Mouse (Mus musculus) MEL (cell line): ENCODE results near the gene Phf21a. TPM values are rescaled to one million over a fixed set of nuclear protein-coding genes. Genes with fewer than 3 reads are reported as not detected.

Experiments
- DNase-seq: peaks from one replicate; pipeline ENCODE4 v3.0.0; 2011; ENCODE audit warnings: low read depth, low spot score
- H3K27ac ChIP-seq: 2 replicates; pipeline ENCODE4 v1.5.1; 2012; ENCODE audit warnings: low read depth, mild to moderate bottlenecking, control low read depth, low read length, moderate library complexity; ENCODE audit not compliant: control insufficient read depth
- H3K27me3 ChIP-seq, 2 experiments: fragments of 150-350 bp in 1 of 2; sonication (generic) in 1 of 2; 2 replicates each; pipeline ENCODE4 v1.6.1; 2012; ENCODE audit warnings: low read length in 2 of 2, mild to moderate bottlenecking in 2 of 2, improper control_type of control experiment in 1 of 2, moderate library complexity in 1 of 2; ENCODE audit not compliant: insufficient read depth in 2 of 2, control insufficient read depth in 1 of 2
- H3K36me3 ChIP-seq, 2 experiments: 2 replicates each; pipeline ENCODE4 v1.6.1; 2012 to 2014; ENCODE audit warnings: low read length in 2 of 2, improper control_type of control experiment in 1 of 2, inconsistent platforms in 1 of 2, mild to moderate bottlenecking in 1 of 2; ENCODE audit not compliant: insufficient read depth in 2 of 2, control insufficient read depth in 1 of 2
- H3K4me1 ChIP-seq, 2 experiments: fragments of 150-350 bp in 1 of 2; sonication (generic) in 1 of 2; 2 replicates each; pipeline ENCODE4 v1.6.1; 2012; ENCODE audit warnings: low read length in 2 of 2, improper control_type of control experiment in 1 of 2, mild to moderate bottlenecking in 1 of 2; ENCODE audit not compliant: insufficient read depth in 2 of 2, control insufficient read depth in 1 of 2
- H3K4me3 ChIP-seq, 2 experiments: fragments of 150-350 bp in 1 of 2; sonication (generic) in 1 of 2; 2 replicates each; pipeline ENCODE4 v1.5.1; 2012; ENCODE audit warnings: low read depth in 2 of 2, low read length in 2 of 2, mild to moderate bottlenecking in 2 of 2, moderate library complexity in 2 of 2, control low read depth in 1 of 2, improper control_type of control experiment in 1 of 2; ENCODE audit not compliant: control insufficient read depth in 1 of 2, insufficient read depth in 1 of 2
- H3K79me2 ChIP-seq: 2 replicates; pipeline ENCODE4 v1.6.1; 2012; ENCODE audit warnings: mild to moderate bottlenecking, low read length, moderate library complexity; ENCODE audit not compliant: control insufficient read depth, poor library complexity, insufficient read depth
- H3K9ac ChIP-seq: 2 replicates; pipeline ENCODE4 v1.6.1; 2012; ENCODE audit warnings: low read depth, mild to moderate bottlenecking, control low read depth, low read length, moderate library complexity; ENCODE audit not compliant: control insufficient read depth, poor library complexity, severe bottlenecking
- H3K9me3 ChIP-seq: fragments of 150-350 bp; sonication (generic); replicated peaks from 2 replicates; pipeline ENCODE4 v1.6.1; 2012; ENCODE audit warnings: mild to moderate bottlenecking, low read length, improper control_type of control experiment, moderate library complexity; ENCODE audit not compliant: insufficient read depth
- ELF1 ChIP-seq: IDR thresholded peaks from 2 replicates; pipeline ENCODE4 v1.6.1; 2014; ENCODE audit warnings: low read depth, mild to moderate bottlenecking, inconsistent platforms, low read length, improper control_type of control experiment, moderate library complexity
- GABPA ChIP-seq: IDR thresholded peaks from 2 replicates; pipeline ENCODE4 v1.6.1; 2012; ENCODE audit warnings: low read depth, mild to moderate bottlenecking, inconsistent platforms, low read length, improper control_type of control experiment, moderate library complexity
- GATA1 ChIP-seq: IDR thresholded peaks from 2 replicates; pipeline ENCODE4 v1.6.1; 2011; ENCODE audit warnings: low read depth, low read length, improper control_type of control experiment
- HCFC1 ChIP-seq: IDR thresholded peaks from 2 replicates; pipeline ENCODE4 v1.6.1; 2012; ENCODE audit warnings: low read depth, mild to moderate bottlenecking, inconsistent platforms, low read length, improper control_type of control experiment, moderate library complexity
- NELFE ChIP-seq: IDR thresholded peaks from 2 replicates; pipeline ENCODE4 v1.6.1; 2011; ENCODE audit warnings: low read depth, low read length, improper control_type of control experiment
- NRF1 ChIP-seq: IDR thresholded peaks from 2 replicates; pipeline ENCODE4 v1.6.1; 2014; ENCODE audit warnings: low read depth, mild to moderate bottlenecking, inconsistent platforms, low read length, improper control_type of control experiment, moderate library complexity; ENCODE audit not compliant: poor library complexity, insufficient read depth, severe bottlenecking
- POLR2A ChIP-seq, 2 experiments: IDR thresholded peaks; 2 replicates each; pipeline ENCODE4 v1.6.1; 2011 to 2012; ENCODE audit warnings: low read length in 2 of 2, mild to moderate bottlenecking in 2 of 2, control low read depth in 1 of 2, improper control_type of control experiment in 1 of 2, low read depth in 1 of 2, moderate library complexity in 1 of 2; ENCODE audit not compliant: control insufficient read depth in 1 of 2, insufficient read depth in 1 of 2, poor library complexity in 1 of 2
- TAL1 ChIP-seq: IDR thresholded peaks from 2 replicates; pipeline ENCODE4 v1.6.1; 2012; ENCODE audit warnings: mild to moderate bottlenecking, inconsistent platforms, low read length, moderate library complexity, mixed read lengths
- TBP ChIP-seq: IDR thresholded peaks from 2 replicates; pipeline ENCODE4 v1.8.0; 2011; ENCODE audit warnings: low read depth, low read length, improper control_type of control experiment
- USF1 ChIP-seq: IDR thresholded peaks from 2 replicates; pipeline ENCODE4 v1.6.1; 2014; ENCODE audit warnings: low read depth, mild to moderate bottlenecking, inconsistent platforms, low read length, improper control_type of control experiment, moderate library complexity
- ZC3H11A ChIP-seq: IDR thresholded peaks from 2 replicates; pipeline ENCODE4 v1.6.1; 2012; ENCODE audit warnings: low read depth, mild to moderate bottlenecking, inconsistent platforms, low read length, improper control_type of control experiment
- ZKSCAN1 ChIP-seq: IDR thresholded peaks from 2 replicates; pipeline ENCODE4 v1.6.1; 2012; ENCODE audit warnings: low read depth, mild to moderate bottlenecking, inconsistent platforms, low read length, improper control_type of control experiment, moderate library complexity
- polyA plus RNA-seq, 2 experiments: library from polyadenylated mRNA; stranded (reverse) in 1 of 2; unstranded in 1 of 2; fragments of >175 nt in 1 of 2; fragments of >200 nt in 1 of 2; gene quantifications; 2 replicates each; pipeline versions ENCODE4 v1.2.1 to v1.2.4; 2012; ENCODE audit warnings: low replicate concordance in 2 of 2, low read depth in 1 of 2; ENCODE audit not compliant: insufficient read length in 2 of 2, insufficient read depth in 1 of 2, missing spikeins in 1 of 2
- total RNA-seq: library from RNA; depleted of rRNA; stranded (reverse); fragments of 300-350 nt; gene quantifications from 2 replicates; pipeline ENCODE4 v1.2.3, GENCODE M21; 2012

The Phf21a gene
- total and polyA plus RNA-seq, 3 experiments, result 4.7 to 245 (median 15.6) TPM

DNA sequence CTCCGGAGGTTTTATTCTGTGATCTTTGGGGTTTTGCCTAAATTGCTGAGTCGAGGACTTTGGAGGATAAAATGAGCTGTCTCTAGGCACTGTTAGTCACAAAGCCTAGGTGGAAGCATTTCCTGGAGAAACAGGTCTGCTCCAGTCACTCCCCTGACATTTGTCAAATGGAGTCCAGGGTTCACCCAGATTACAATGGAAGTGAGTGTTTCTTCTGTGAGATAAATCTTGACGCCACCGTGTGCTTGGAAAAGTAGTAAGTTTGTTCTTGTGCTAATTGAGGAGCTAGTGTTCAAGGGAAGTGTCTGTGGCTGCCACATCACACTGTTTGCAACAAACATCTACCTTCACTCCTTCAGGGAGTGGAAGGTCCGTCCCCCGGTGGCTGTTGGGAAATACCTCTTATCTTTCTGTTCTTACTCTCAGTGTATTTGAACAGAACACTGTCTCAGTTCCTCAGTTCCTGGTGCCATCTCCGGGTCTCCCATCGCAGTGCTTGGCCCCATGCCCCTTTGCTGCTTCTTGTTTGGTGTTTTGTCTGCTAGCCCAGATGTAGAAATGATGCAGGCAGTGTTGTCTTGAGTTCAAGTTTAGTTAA, 78.2 kb downstream of the Phf21a start:
- Histone ChIP-seq H3K9me3 (no peaks in the 10 kb centered on the region), H3K4me3 (no peak overlapping the region), H3K4me1 (no peaks in the 10 kb centered on the region; a peak in 2 of 4 replicates), H3K27ac (no peak overlapping the region), H3K36me3 (peaks cover 0 to 2% of the 10 kb centered on the region in 2 experiments; a peak in 2 of 4 replicates), H3K27me3 (peaks cover 0 to 2% of the 10 kb centered on the region in 2 experiments; a peak in 1 of 4 replicates), H3K9ac (no peak overlapping the region), H3K79me2 (no peaks in the 10 kb centered on the region)
- no peak for TF ChIP-seq TBP
- no peak for TF ChIP-seq HCFC1
- no peak for TF ChIP-seq NELFE
- TF ChIP-seq POLR2A (IDR thresholded peaks at IDR 0.05; ENCODE audit: control insufficient read depth in 1 of 2, insufficient read depth in 1 of 2, low read depth in 1 of 2, low read length in 2 of 2, poor library complexity in 1 of 2), result no peak
- no peak for TF ChIP-seq GABPA
- TF ChIP-seq GATA1, result no peak
- DNase-seq, result no peak

DNA sequence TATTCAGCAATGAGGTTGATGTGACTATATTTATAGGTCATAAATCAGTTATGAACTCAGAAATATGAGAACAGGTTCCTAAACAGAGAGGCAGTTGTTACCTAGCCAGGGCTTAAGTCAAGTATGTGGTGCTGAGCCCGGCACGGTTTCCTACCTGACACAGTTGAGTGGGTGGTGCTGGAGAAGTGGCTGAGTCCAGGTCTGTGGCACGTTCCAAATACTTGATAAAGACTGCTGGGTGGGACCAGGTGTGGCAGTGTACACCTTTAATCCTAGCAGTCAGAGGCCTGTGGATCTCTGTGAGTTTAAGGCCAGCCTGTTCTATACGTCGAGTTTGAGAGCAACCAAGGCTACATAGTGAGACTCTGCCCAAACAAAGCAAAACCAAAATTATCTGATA, 79.4 kb downstream of the Phf21a start:
- Histone ChIP-seq H3K27ac (no peak overlapping the region), H3K79me2 (no peaks in the 10 kb centered on the region), H3K4me1 (no peaks in the 10 kb centered on the region; a peak in 2 of 4 replicates), H3K27me3 (peaks cover 0 to 2% of the 10 kb centered on the region in 2 experiments; a peak in 1 of 4 replicates), H3K9ac (no peak overlapping the region), H3K36me3 (peaks cover 0 to 2% of the 10 kb centered on the region in 2 experiments; a peak in 2 of 4 replicates), H3K4me3 (no peak overlapping the region), H3K9me3 (no peaks in the 10 kb centered on the region)
- no peak for DNase-seq
- no peak for TF ChIP-seq USF1
- TF ChIP-seq, all 39 proteins: peak for 0

DNA sequence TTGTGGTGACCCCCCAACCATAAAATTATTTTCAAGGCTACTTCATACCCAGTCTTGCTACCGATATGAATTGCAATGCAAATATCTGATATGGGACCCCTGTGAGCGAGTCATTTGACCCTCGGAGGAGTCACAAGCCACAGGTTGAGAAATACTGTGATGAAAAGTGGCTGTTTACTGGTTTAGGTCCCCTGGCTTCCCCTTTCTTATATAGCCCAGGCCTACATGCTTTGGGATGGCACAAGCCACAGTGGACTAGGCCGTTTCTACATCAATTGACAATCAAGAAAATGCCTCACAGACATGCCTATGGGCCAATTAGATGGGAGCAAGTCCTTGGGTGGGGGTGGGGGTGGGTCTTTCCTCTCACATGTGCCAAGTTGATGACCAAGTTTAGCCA, 80.3 kb downstream of the Phf21a start:
- Histone ChIP-seq H3K36me3 (peaks cover 0 to 2% of the 10 kb centered on the region in 2 experiments; a peak in 2 of 4 replicates), H3K9ac (no peak overlapping the region), H3K9me3 (no peaks in the 10 kb centered on the region), H3K4me3 (no peak overlapping the region), H3K27me3 (peaks cover 0 to 2% of the 10 kb centered on the region in 2 experiments; a peak in 1 of 4 replicates), H3K27ac (no peak overlapping the region)
- TF ChIP-seq ZKSCAN1 (no peak), TAL1 (no peak), NRF1 (no peak), POLR2A (IDR thresholded peaks at IDR 0.05; ENCODE audit: control insufficient read depth in 1 of 2, insufficient read depth in 1 of 2, low read depth in 1 of 2, low read length in 2 of 2, poor library complexity in 1 of 2) (no peak), ELF1 (no peak), ZC3H11A (no peak)
- TF ChIP-seq, all 39 proteins: peak for 0
- Histone ChIP-seq H3K79me2 (no peaks in the 10 kb centered on the region), H3K4me1 (no peaks in the 10 kb centered on the region; a peak in 2 of 4 replicates)
- no peak for DNase-seq
